Mouse (Mus musculus): Measurements from ENCODE around the gene Zbtb20.

DNA sequence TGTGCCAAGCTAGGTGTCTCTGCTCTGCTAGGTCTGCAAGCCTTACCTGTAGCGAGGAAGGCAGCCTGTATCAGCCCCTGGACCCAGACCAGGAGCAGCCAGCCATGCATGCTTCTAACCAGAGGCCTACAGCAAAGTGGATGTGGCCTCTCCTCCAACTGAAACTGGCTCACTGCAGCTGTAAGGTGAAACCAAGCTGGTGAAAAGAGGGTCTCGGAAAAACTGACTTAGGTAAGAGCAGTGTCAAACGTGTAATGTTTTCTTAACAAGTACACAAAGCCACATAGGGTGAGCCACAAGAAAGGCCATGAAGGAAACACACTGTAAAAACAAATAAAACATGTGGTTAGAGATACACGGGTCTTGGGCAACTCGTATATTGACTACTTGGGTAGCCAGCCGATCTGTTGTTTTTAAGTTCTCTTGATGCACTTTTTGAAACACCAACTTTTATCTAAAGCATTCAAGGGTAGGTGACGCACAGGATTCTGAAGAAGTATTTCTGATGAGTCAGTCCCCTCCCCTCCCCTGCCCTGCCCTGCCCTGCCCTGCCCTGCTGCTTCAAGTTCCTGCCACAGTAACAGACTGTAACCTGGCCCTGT is 788.4 kb downstream of the Zbtb20 start, which contains the start of gene Tigit:
- no peak for TF ChIP-seq CTCF (IDR thresholded peaks at IDR 0.05)
- TF ChIP-seq EP300 (IDR thresholded peaks at IDR 0.05): no peak
